Mouse (Mus musculus) CH12.LX (cell line): ENCODE measurements around the gene Usp12.

Experiments used
- CTCF ChIP-seq, 2 experiments: IDR thresholded peaks in 1 of 2; conservative IDR thresholded peaks in 1 of 2; 2 replicates each; pipeline ENCODE4 v1.5.1; 2011 to 2012; ENCODE audit warnings: low read depth in 2 of 2, low read length in 2 of 2, improper control_type of control experiment in 1 of 2, inconsistent platforms in 1 of 2, mild to moderate bottlenecking in 1 of 2, moderate library complexity in 1 of 2
- EP300 ChIP-seq: IDR thresholded peaks from 2 replicates; pipeline ENCODE4 v1.6.1; 2011; ENCODE audit warnings: low read length, improper control_type of control experiment
- MEF2A ChIP-seq: IDR thresholded peaks from 2 replicates; pipeline ENCODE4 v1.6.1; 2014; ENCODE audit warnings: low read depth, mild to moderate bottlenecking, inconsistent platforms, low read length, improper control_type of control experiment, borderline replicate concordance
- NELFE ChIP-seq: IDR thresholded peaks from 2 replicates; pipeline ENCODE4 v1.6.1; 2011; ENCODE audit warnings: low read depth, low read length, improper control_type of control experiment
- POLR2A ChIP-seq: IDR thresholded peaks from 2 replicates; pipeline ENCODE4 v1.6.1; 2011; ENCODE audit warnings: low read depth, mild to moderate bottlenecking, improper control_type of control experiment, low read length
- POLR2AphosphoS2 ChIP-seq: IDR thresholded peaks from 2 replicates; pipeline ENCODE4 v1.6.1; 2011; ENCODE audit warnings: low read depth, low read length, improper control_type of control experiment
- RCOR1 ChIP-seq: conservative IDR thresholded peaks from 2 replicates; pipeline ENCODE4 v1.6.1; 2012; ENCODE audit warnings: low read depth, mild to moderate bottlenecking, inconsistent platforms, low read length, improper control_type of control experiment
- USF2 ChIP-seq: conservative IDR thresholded peaks from 2 replicates; pipeline ENCODE4 v1.6.1; 2011; ENCODE audit warnings: low read depth, low read length, improper control_type of control experiment
- ZC3H11A ChIP-seq: IDR thresholded peaks from 2 replicates; pipeline ENCODE4 v1.6.1; 2012; ENCODE audit warnings: low read depth, mild to moderate bottlenecking, inconsistent platforms, low read length, improper control_type of control experiment
- ZKSCAN1 ChIP-seq: IDR thresholded peaks from 2 replicates; pipeline ENCODE4 v1.6.1; 2012; ENCODE audit warnings: low read depth, inconsistent platforms, low read length, improper control_type of control experiment, borderline replicate concordance

DNA sequence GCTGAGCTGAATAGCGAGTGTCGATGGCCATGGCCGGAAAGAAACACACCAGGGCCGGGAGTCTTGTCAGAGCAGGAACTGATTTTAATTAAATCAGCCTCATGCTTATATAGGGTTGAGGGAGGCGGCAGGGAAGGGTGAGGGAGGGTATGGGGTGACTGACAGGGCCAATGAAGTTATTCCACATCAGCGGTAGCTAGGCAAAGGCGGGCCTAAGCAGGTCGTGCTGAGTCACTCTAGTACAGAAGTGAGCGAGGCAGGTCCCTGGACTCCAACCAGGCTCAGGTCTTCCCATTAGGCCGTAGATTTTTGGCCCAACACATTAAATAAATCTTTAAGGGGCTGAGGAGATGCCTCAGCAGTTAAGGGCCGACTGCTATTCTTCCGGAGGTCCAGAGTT lies 81.0 kb downstream of the Usp12 start:
- TF ChIP-seq CTCF (conservative IDR thresholded peaks at IDR 0.05 in 1 of 2, IDR thresholded peaks at IDR 0.05 in 1 of 2; ENCODE audit: low read depth in 2 of 2, low read length in 2 of 2) = no peak
- no peak for TF ChIP-seq POLR2AphosphoS2
- no peak for TF ChIP-seq POLR2A
- no peak for TF ChIP-seq ZC3H11A
- TF ChIP-seq MEF2A = no peak
- no peak for TF ChIP-seq NELFE
- TF ChIP-seq ZKSCAN1 = no peak
- no peak for TF ChIP-seq USF2
- no peak for TF ChIP-seq EP300
- no peak for TF ChIP-seq RCOR1
